Mouse (Mus musculus) embryonic facial prominence, embryonic 14.5 days (tissue): Measurements from ENCODE around the gene 2310030G06Rik. TPM values are rescaled to one million over a fixed set of nuclear protein-coding genes. Genes with fewer than 3 reads are reported as not detected.

Source experiments
- ATAC-seq: fragments of 200-750 bp; cut with Nextera tagmentation; 2 replicates; pipeline ENCODE4 v1.8.0; 2017; ENCODE audit warnings: low read depth, moderate number of reproducible peaks, moderate TSS enrichment
- DNase-seq: peaks from one replicate; pipeline ENCODE4 v3.0.0-alpha.2; 2015; ENCODE audit warnings: low spot score
- H3K27ac ChIP-seq: fragments of 300-500 bp; sonication (generic); replicated peaks from 2 replicates; pipeline ENCODE4 v1.5.1; 2014; ENCODE audit warnings: low read depth, mild to moderate bottlenecking, low read length, moderate library complexity
- H3K27me3 ChIP-seq: fragments of 300-500 bp; sonication (generic); replicated peaks from 2 replicates; pipeline ENCODE4 v1.6.1; 2014; ENCODE audit warnings: low read length; ENCODE audit not compliant: control insufficient read depth, insufficient read depth
- H3K36me3 ChIP-seq: fragments of 300-500 bp; sonication (generic); 2 replicates; pipeline ENCODE4 v1.6.1; 2014; ENCODE audit warnings: low read length, mixed read lengths; ENCODE audit not compliant: control insufficient read depth, insufficient read depth
- H3K4me1 ChIP-seq: fragments of 300-500 bp; sonication (generic); 2 replicates; pipeline ENCODE4 v1.6.1; 2014; ENCODE audit warnings: antibody characterized with exemption, low read length; ENCODE audit not compliant: control insufficient read depth, insufficient read depth
- H3K4me2 ChIP-seq: fragments of 300-500 bp; sonication (generic); 2 replicates; pipeline ENCODE4 v1.6.1; 2014; ENCODE audit warnings: low read depth, mild to moderate bottlenecking, low read length, moderate library complexity, mixed read lengths
- H3K4me3 ChIP-seq: fragments of 300-500 bp; sonication (generic); 2 replicates; pipeline ENCODE4 v1.5.1; 2014; ENCODE audit warnings: low read depth, mild to moderate bottlenecking, low read length
- H3K9ac ChIP-seq: fragments of 300-500 bp; sonication (generic); 2 replicates; pipeline ENCODE4 v1.6.1; 2014; ENCODE audit warnings: low read depth, mild to moderate bottlenecking, low read length, moderate library complexity, mixed read lengths
- H3K9me3 ChIP-seq: fragments of 300-500 bp; sonication (generic); 2 replicates; pipeline ENCODE4 v1.6.1; 2016; ENCODE audit warnings: low read length; ENCODE audit not compliant: control insufficient read depth
- WGBS: fragments of 180-500 bp; shearing (Covaris S2); extraction: QIAGEN DNeasy Blood & Tissue Kit; methylation state at CpG from one replicate; pipeline ENCODE4 v1.1.7; 2014; 5-methylcytosine and 5-hydroxymethylcytosine counted together
- polyA plus RNA-seq: library from polyadenylated mRNA; unstranded; fragments of >200 nt; fragmentation: Nextera tagmentation; extraction: Ambion mirVana; gene quantifications from 2 replicates; pipeline ENCODE4 v1.2.1, GENCODE M21; 2014

The 2310030G06Rik gene
- 4.0 and 6.8 TPM in 2 replicates for polyA plus RNA-seq

- DNase-seq, result peak; percentile 88
- Histone ChIP-seq H3K27me3 (no peaks in the 10 kb centered on the region), H3K4me3 (peak within 1 kb of the TSS; percentile 36), H3K36me3 (no peaks in the 10 kb centered on the region), H3K9ac (peak within 1 kb of the TSS; percentile 54), H3K9me3 (no peaks in the 10 kb centered on the region), H3K4me2 (peak within 1 kb of the TSS; percentile 60), H3K27ac (peak within 1 kb of the TSS; percentile 76), H3K4me1 (peaks cover 12% of the 10 kb centered on the region; the same call in 1 of the 2 replicates)
- WGBS, result 1% methylated on average over 19 of the region's 19 CpGs
- peak; percentile 79 for ATAC-seq
These were observed at the start of gene 2310030G06Rik for GRCm38 (mm10) chr9:50746214-50746677. 2310030G06Rik (minus strand) TSS chr9:50746536.

GRCm38 (mm10) chr9:50795266-50795665 lies 48.9 kb upstream of the 2310030G06Rik start:
- ATAC-seq, result no peak
- 84% methylated on average over 3 of the region's 3 CpGs for WGBS
- H3K9ac ChIP-seq, result no peak overlapping the region
- no peaks in the 10 kb centered on the region for H3K4me1 ChIP-seq
- no peak overlapping the region for H3K27ac ChIP-seq
- H3K4me3 ChIP-seq, result no peak overlapping the region
- H3K27me3 ChIP-seq, result no peaks in the 10 kb centered on the region
- DNase-seq, result no peak
- no peak overlapping the region for H3K4me2 ChIP-seq
- H3K9me3 ChIP-seq, result no peaks in the 10 kb centered on the region
- H3K36me3 ChIP-seq, result peaks cover 70% of the 10 kb centered on the region

- no peak overlapping the region for H3K27ac ChIP-seq
- no peak overlapping the region for H3K4me3 ChIP-seq
- ATAC-seq, result no peak
- no peaks in the 10 kb centered on the region for H3K27me3 ChIP-seq
- peaks cover 87% of the 10 kb centered on the region for H3K36me3 ChIP-seq
- no peaks in the 10 kb centered on the region for H3K9me3 ChIP-seq
- no peak overlapping the region for H3K4me2 ChIP-seq
- 71% methylated on average over 2 of the region's 2 CpGs for WGBS
- no peak for DNase-seq
- H3K9ac ChIP-seq, result no peak overlapping the region
- no peaks in the 10 kb centered on the region for H3K4me1 ChIP-seq
These were observed 35.8 kb upstream of the 2310030G06Rik start for GRCm38 (mm10) chr9:50782155-50782554.

- 63% methylated on average over 11 of the region's 11 CpGs for WGBS
- Histone ChIP-seq H3K4me1 (peaks cover 15% of the 10 kb centered on the region; the same call in 1 of the 2 replicates), H3K4me3 (peak overlapping the region; percentile 95), H3K9me3 (no peaks in the 10 kb centered on the region), H3K36me3 (peaks cover 48% of the 10 kb centered on the region), H3K4me2 (peak overlapping the region; percentile 83), H3K9ac (peak overlapping the region; percentile 93), H3K27ac (0 out of 2 replicates have a peak overlapping the region, but pooled peaks have one; percentile 90), H3K27me3 (no peaks in the 10 kb centered on the region)
- DNase-seq, result no peak
- ATAC-seq, result no peak
These were observed 29.9 kb upstream of the 2310030G06Rik start for GRCm38 (mm10) chr9:50776162-50776760.

GRCm38 (mm10) chr9:50775662-50776126 lies 29.4 kb upstream of the 2310030G06Rik start:
- Histone ChIP-seq H3K4me3 (peak overlapping the region; percentile 95), H3K4me1 (peaks cover 15% of the 10 kb centered on the region; the same call in 1 of the 2 replicates), H3K9me3 (no peaks in the 10 kb centered on the region), H3K27me3 (no peaks in the 10 kb centered on the region), H3K36me3 (peaks cover 45% of the 10 kb centered on the region), H3K9ac (peak overlapping the region; percentile 93), H3K4me2 (peak overlapping the region; percentile 83), H3K27ac (peak overlapping the region; percentile 90)
- ATAC-seq, result peak; percentile 48
- under 1% methylated on average over 17 of the region's 30 CpGs for WGBS
- DNase-seq, result peak; percentile 19

GRCm38 (mm10) chr9:50774991-50775612 lies 28.8 kb upstream of the 2310030G06Rik start, which contains the start of the genes Alg9 and 1110032A03Rik:
Alg9 (plus strand) TSS chr9:50775019.
1110032A03Rik (minus strand) TSS chr9:50775520.
- peaks cover 15% of the 10 kb centered on the region; the same call in 1 of the 2 replicates for H3K4me1 ChIP-seq
- ATAC-seq (peak; percentile 89), DNase-seq (peak; percentile 89)
- H3K4me3 ChIP-seq, result peak within 1 kb of the TSS; percentile 95
- peak within 1 kb of the TSS; percentile 90 for H3K27ac ChIP-seq
- no peaks in the 10 kb centered on the region for H3K27me3 ChIP-seq
- under 1% methylated on average over 29 of the region's 51 CpGs for WGBS
- peaks cover 42% of the 10 kb centered on the region for H3K36me3 ChIP-seq
- peak within 1 kb of the TSS; percentile 93 for H3K9ac ChIP-seq
- H3K9me3 ChIP-seq, result no peaks in the 10 kb centered on the region
- H3K4me2 ChIP-seq, result peak within 1 kb of the TSS; percentile 83

GRCm38 (mm10) chr9:50774026-50774462 lies 27.7 kb upstream of the 2310030G06Rik start:
- H3K27ac ChIP-seq, result 0 out of 2 replicates have a peak overlapping the region, but pooled peaks have one; percentile 90
- no peaks in the 10 kb centered on the region for H3K27me3 ChIP-seq
- no peaks in the 10 kb centered on the region for H3K9me3 ChIP-seq
- H3K9ac ChIP-seq, result peak overlapping the region; percentile 93; the same call in 1 of the 2 replicates
- WGBS, result 74% methylated on average over 4 of the region's 4 CpGs
- peak overlapping the region; percentile 83 for H3K4me2 ChIP-seq
- peak overlapping the region; percentile 95 for H3K4me3 ChIP-seq
- ATAC-seq (no peak), DNase-seq (no peak)
- peaks cover 32% of the 10 kb centered on the region for H3K36me3 ChIP-seq
- H3K4me1 ChIP-seq, result peaks cover 19% of the 10 kb centered on the region

- Histone ChIP-seq H3K9ac (no peak overlapping the region), H3K4me2 (no peak overlapping the region), H3K27ac (no peak overlapping the region), H3K36me3 (peaks cover 17% of the 10 kb centered on the region; the same call in 1 of the 2 replicates), H3K4me1 (peaks cover 13% of the 10 kb centered on the region; the same call in 1 of the 2 replicates), H3K9me3 (no peaks in the 10 kb centered on the region), H3K4me3 (no peak overlapping the region), H3K27me3 (no peaks in the 10 kb centered on the region)
- ATAC-seq (no peak), DNase-seq (no peak)
- 83% methylated on average over 2 of the region's 2 CpGs for WGBS
These were observed 23.7 kb upstream of the 2310030G06Rik start for GRCm38 (mm10) chr9:50770011-50770410.
